Mouse (Mus musculus) brain, adult 2 months (tissue): Measurements from ENCODE around the gene Rhot2.

Experiments
- DNase-seq: peaks from one replicate; pipeline ENCODE4 v3.0.0; 2011; ENCODE audit warnings: low read depth, low spot score

The Rhot2 gene

GRCm38 (mm10) chr17:25796211-25796771 lies 48.4 kb downstream of the Rhot2 start:
- peak; percentile 56 for DNase-seq

DNA sequence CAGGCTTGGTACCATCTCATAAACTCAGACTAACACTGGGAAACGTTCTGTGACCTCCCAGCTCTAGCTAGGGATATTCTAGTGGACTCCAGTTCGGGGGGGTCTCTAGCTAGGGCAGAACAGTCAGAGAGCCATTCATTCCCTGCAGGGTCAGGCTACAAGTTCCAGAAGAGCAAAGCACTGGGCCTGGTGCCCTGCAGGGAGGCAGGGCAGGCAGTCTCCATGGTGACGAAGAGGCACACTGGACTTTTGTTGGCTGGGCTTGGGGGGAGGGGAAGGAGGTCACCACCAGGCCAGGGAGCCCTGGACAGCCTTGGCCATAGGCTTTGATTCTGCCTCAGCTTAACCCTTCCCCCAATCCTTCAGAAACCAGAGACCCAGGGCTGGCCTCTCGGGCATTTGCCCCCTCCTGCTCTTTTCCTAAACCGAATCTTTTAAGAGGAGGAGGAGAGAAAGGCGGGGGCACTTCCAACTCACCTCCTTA lies 49.0 kb downstream of the Rhot2 start, which contains the start of gene AC134908.4:
Gene AC134908.4 (minus strand): TSS at position 51 of the 484 bp plus-strand sequence.
- DNase-seq, result peak; percentile 93

DNA sequence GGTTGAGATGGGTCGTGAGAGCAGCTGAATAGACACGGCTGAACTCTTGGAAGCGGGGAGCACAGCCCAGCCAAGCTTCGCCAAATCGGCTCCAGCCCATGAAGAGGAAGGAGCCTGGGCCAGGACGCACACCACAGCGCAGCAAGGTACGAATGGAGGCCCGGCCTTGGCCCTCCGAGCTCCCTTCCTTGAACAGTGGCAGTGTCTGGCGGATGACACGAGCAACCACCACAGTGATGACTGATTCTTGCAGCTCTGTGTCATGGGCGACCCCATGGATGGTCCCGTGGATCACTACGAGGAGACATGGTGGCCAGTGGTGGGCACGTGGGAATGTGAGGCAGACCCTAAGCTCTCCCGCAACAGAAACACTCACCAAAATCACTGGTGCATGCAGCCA lies 49.7 kb downstream of the Rhot2 start:
- no peak for DNase-seq

- DNase-seq, result no peak
Observed at GRCm38 (mm10) chr17:25794197-25794596, 50.5 kb downstream of the Rhot2 start.

DNA sequence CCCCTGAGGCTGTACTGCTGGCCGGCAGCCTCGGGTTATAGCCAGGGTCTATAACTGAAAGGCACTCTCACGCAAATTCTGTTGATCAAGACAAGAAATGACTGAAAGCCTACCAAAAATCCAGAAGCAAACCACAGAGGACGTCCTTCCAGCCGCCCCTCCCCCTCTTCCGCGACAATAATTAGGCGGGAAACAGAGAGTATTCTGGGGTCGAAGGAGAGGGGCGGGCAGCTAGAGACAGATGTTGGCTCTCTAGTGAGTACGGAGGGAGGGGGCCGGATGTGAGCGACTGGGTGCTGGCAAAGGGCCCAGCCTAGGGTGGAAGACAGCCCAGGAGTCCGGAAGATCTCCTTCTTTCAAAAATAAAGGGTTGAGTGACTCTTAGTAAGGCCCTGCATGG lies 52.0 kb downstream of the Rhot2 start, which contains the start of gene Fam173a:
Gene Fam173a (minus strand): TSS at position 287 of the 400 bp plus-strand sequence.
- peak; percentile 79 for DNase-seq

DNA sequence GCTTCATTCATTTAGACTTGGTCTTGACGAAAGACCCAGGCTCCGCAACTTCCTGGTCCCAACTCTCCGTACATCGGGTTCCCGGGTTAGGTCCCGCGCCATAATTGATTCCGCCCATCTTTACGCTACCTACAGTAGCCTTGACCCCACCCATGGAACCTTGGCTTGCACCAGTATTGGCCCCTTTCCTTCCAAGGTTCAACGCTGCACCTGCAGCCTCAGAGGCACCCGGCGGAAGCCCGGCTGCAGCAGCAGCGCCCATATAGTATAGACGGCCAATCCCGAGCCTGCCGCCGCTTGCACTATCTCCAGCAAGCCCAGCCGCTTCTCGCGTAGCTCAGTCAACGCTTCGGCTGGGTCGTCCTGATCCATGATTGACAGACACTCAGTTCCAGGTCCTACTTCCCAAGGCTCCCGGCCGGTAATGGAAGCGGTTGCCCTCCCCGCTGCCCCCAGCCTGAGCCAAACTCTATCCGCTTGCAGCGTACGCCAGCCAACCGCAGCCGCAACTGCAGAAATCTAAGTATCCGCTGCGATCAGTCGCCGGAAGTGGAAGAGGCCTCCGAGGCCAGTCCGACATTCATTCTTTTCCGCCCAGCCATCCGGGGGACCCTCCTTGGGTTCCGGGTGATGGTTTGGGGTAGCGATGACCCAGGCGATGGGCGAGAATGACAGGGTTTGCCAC lies 52.7 kb downstream of the Rhot2 start:
- peak; percentile 94 for DNase-seq

GRCm38 (mm10) chr17:25791320-25791842 lies 53.3 kb downstream of the Rhot2 start:
- no peak for DNase-seq
